Mouse (Mus musculus) NIH3T3 (cell line): Measurements from ENCODE around the gene Ptprb.

ENCODE experiments used
- DNase-seq: peaks from one replicate; pipeline ENCODE4 v3.0.0-alpha.2; 2012; ENCODE audit warnings: low read depth

The Ptprb gene

DNA sequence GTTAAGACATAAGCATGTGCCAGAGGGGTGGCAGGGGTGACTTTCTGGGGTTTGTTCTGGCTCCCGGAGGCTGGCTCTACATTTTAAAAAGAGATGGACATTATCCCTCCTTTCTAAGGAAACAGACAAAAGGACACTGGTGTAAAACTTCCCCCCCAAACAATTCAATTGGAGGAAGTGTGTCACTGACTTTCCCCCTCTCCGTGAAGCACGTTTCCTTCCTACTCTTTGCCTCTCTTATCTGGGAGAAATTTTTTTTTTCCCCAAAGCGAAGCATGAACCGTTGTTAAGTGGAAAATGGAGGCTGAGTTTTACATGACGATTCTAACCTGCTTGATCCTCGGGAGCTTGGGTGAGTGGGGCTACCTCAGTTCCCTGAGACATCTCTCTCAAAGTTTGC, at the start of gene Ptprb:
Gene Ptprb, plus strand, starts transcription at position 244 of the 400 bp plus-strand sequence.
- DNase-seq, result no peak

- no peak for DNase-seq
These were observed 40.0 kb upstream of the Ptprb start for GRCm38 (mm10) chr10:116235299-116235698.

- no peak for DNase-seq
These were observed 33.1 kb upstream of the Ptprb start for GRCm38 (mm10) chr10:116242200-116242599.

DNA sequence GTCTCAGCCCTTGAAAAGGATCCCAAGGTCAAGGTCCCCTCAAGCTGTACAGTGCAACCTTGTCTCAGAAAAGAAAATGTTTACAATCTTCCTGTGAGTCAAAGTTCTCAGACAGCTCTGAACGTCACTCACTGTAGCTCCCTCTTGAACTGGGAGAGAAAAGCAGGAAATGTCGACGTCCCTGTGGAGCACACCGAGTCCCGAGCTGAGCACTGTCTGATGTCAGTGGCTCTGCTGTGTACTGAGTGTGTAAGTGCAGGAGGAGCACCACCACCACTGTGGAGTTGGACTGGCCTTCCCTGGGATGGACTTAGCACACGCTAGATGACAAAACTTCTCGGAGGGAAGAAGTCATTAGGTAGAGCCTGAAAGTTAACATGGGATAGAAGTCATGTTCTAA, 31.9 kb upstream of the Ptprb start:
- DNase-seq, result no peak

DNA sequence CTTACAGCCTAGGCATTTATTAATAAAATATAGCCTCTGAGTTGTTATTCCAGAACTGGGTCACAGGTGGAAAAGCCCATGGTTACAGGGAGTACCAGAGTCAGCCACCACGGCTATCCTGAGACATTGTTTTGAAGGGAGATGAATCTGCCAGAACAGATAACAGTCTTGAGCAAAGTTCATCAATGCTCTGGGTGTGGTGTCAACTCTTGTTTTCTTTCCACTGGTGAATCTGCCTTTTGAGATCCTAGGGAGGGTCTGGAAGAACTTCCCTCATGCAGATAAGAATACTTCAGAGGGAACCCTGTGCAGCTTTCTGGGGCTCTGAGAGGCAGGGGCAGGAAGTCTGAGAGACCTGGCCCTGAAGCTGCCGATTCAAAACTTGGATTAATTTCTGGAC, 29.7 kb upstream of the Ptprb start:
- DNase-seq, result no peak

- no peak for DNase-seq
These were observed 22.7 kb upstream of the Ptprb start for GRCm38 (mm10) chr10:116252668-116253067.

DNA sequence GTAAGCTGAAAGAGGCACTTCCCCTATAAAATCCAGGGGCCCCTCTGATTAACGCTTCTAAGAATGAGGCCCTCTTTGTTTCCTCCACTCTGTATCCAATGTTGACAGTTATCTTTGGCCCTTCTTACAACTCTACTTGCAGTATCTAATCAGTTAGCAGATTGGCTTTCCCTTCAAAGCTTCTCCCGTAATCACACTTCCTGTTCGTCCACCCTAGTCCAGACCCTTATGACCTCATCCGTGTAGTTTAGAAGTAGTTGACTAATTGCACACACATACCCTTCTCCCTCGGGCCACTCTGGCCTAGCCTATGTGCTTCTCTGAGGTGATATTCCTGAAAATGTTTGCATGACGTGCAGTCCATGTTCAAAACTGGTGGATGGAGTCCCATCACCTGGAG, 21.4 kb upstream of the Ptprb start:
- DNase-seq, result no peak

GRCm38 (mm10) chr10:116259298-116259697, 16.0 kb upstream of the Ptprb start:
- DNase-seq, result no peak

DNA sequence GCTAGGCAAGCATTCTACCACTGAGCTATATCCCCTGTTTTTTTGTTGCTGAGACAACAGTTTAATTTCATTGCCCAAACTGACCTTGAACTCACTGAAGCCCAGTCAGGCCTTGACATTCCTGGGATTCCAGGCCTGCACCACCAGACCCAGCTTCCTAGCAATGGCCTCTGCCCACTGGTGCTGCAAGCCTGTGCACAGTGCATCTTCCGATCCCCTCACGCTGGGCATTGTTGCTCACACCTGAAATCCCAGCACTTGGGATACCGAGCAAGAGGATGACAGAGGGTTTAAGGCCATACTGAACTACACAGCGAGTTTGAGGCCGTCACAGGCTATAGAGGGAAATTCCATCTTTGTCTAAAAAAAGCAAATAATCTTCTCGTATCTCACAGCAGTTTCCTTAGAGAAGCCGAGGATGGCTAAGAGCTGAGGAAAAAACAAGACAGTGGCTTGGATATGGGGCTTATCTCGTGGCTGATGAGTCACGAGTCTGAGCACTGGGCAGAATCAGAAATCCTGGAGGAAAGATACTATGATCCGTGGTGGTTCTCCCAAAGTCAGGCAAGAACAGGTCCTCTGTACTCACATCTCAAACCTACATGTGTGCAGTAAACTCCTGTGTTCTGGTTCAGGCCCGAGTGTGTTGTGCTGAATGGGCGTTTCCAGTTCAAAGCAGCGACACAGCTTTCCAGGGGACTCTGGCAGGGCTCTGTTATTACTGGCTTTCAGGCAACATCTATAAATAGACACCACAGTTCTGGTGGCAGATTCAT, 14.5 kb upstream of the Ptprb start:
- DNase-seq, result peak; percentile 80

DNA sequence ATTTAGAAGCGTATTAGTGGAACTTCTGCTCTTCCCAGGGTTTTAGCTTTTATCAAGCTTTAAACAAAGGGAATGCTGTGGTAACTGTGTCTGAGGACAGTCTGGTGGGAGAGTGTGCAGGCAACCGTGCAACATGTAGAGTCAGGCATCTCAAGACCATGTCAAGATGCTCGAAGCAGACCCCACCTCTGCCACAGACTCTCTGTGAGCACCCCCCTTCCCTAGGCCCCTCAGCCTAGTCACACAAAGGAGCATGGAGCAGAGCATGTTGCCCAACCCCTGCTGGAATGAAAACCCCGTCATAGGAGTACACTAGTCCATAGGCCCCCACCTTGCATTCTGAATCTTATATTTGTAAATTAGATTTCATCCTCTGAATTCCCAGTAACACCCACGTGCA, 13.8 kb upstream of the Ptprb start:
- DNase-seq, result peak; percentile 44

GRCm38 (mm10) chr10:116264521-116264920, 10.8 kb upstream of the Ptprb start:
- DNase-seq, result no peak

- peak; percentile 65 for DNase-seq
These were observed 8.5 kb upstream of the Ptprb start for GRCm38 (mm10) chr10:116266561-116267433.

DNA sequence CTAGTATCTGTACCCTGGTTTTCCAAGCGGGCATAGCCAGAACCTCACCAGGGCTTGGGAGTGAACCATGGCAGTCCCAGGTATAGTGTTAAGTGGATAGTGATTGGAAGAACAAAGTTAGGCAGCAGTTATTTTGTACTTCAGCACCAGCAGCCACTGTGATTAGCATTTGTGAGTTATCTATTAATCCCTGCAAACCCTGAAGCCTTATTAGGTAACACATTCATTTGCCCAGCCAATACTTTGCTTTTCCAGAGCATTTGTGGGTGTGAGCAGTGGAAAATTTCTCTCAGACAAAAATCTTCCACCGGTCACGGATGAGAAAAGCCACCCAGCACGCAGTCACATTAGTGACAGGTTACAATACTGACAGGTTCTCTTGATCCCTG, 7.9 kb upstream of the Ptprb start:
- no peak for DNase-seq

DNA sequence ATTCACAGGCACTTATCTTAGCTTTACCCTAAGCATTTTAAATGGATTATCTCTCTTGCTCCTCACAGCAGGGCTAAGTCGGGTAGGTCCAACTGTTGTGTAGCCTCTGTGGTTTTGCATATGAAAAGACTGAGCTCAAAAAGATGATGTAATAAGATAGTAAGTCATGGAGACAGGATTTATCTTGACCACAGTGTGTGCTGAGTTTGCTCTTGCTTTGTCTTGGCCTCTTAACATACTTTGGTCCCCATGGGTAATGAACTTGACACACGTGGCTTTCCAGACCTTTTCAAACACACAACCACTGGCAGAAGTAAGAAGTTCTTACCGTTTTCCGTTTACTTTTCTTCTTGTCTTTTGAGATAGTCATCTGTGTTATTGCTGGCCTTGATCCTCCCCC, 7.0 kb upstream of the Ptprb start:
- peak; percentile 36 for DNase-seq

- DNase-seq, result no peak
These were observed 4.5 kb upstream of the Ptprb start for GRCm38 (mm10) chr10:116270646-116271469.

DNA sequence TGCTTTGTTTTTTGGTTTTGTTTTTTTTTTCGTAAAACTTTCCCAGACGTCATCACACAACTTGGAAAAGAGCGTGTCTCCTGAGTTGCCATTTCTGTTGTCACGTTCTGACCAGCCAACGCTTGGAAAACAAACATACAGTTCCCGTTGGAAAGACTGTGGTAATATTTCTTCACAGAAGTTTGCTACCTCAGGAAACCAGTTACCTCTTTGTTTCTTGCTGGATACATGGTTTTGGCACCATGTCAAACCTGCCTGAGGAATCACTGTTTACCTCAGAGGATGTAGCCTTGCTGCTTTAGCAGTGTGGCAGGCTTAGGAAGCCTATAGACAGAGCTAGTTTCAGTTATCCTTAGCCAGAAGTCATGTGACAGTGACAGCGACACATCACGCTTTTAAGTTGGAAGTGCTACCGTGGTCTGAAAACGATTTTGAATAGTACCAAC, 3.8 kb upstream of the Ptprb start:
- DNase-seq, result no peak

DNA sequence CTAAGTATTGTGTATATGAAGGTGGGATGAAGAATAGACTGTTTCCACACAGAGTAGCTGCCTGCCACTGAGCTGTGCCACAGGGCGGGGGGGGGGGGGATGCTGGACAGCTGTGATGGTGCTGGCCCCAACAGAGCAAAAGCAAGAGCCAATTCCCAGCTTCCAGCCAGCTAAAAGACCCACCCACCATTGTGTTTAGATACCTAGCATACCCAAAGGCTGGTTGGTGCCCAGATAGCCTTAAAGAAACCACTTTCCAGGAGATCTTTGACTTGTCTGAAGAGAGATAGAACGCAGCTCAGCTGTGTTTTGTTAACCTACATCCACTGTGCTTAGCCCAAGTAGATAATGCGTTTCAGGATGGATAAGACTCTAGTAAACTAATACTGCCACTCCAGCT, 3.2 kb upstream of the Ptprb start:
- no peak for DNase-seq

DNA sequence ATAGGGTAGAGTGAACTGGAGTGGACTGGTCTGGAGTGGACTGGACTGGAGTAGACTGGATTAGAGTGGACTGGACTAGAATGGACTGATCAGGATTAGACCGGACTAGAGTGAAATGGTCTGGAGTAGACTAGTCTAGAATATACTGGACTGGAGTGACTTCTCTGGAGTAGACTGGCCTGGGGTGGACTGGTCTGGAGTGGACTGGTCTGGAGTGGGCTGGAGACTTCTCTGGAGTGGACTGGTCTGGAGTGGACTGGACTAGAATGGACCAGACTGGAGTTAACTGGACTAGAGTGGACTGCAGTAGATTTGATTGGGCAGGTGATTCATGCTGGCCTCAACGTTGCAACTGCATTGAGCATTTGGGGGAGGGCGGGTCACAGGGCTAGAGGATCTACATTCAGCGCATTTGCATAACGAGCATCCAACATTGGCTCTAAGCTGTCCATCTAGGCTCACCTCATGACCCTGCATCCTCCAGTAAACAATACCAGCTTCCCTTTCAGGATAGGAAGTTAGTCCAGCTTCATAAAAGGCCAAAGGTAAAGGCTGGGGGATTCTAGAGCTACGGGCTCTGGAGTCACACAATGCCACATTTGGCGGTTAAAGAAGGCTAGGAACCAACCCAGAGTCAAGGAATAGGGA, 11.5 kb downstream of the Ptprb start:
- no peak for DNase-seq

DNA sequence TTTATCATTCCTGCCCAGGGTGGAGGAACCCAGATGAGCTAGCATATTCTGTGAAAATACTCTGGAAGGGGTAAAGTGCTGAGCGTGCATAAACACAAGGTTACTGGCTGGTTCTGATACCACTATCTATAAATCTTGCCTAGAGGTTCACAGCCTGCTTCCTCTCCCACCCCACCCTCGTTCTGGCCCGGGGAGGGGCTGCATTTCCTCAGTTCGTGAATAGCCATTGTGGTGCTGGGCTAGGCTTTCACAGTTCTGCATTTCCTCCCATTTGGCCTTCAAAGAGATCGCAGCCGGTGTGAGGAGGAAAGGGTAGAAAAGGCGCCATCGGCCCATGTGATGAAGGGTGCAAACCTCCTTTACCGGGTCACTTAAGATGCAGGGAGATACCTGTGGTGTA, 12.8 kb downstream of the Ptprb start:
- no peak for DNase-seq

DNA sequence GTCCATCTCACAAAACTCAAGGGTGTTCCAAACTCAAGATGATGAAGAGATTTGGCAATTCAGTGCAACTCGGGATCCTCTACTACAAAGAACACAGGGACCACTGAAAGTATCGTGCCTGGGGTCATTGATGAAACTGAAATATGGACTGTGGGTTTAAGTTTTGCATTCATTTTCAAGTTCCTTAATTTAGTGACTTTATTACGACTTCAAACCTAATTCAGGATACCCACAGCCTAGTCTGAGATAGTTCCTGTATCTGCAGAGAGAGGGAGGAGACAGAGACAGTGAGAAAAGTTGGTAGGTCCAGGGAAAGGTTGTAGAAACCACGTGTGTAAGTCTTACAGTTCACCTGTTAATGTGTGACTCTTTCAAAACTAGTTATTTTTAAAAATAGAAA, 15.2 kb downstream of the Ptprb start:
- DNase-seq, result no peak

GRCm38 (mm10) chr10:116291153-116291755, 15.9 kb downstream of the Ptprb start:
- DNase-seq, result no peak
